Comparison of ENCODE assay signal across 8 mouse cellular contexts in the genomic region with DNA sequence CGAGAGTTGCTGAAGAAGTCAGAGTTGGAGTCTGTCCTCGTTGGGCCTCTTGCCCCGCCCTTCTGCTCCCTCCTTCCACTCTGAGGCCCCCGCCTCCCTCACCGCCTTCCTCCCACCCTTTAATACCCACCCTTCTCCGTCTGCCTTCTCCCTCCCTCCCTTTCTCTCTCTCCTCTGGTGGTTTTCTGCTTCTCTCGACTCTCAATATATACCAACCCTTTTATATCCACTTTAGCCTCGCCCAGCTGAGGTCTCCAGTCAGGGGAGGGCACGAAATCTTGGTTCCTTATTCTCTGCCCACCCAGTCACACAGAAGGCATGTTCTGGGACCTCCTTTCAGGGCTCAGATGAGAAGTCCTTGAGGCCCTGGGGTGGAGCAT. TPM values are rescaled to one million over a fixed set of nuclear protein-coding genes. Genes with fewer than 3 reads are reported as not detected.
A peak's percentile ranks its signal among the peaks of the same experiment; 100 is the strongest.
DNase-seq lines count a peak whose midpoint lies in the region; ATAC-seq and TF ChIP-seq lines count a peak whose summit lies in the region.

Emp3 (minus strand) TSS at position 163 of the 380 bp plus-strand sequence.

- no peaks in the 10 kb centered on the region for H3K27me3 ChIP-seq in kidney, adult 2 months (replicated peaks; ENCODE audit: control insufficient read depth, insufficient read depth, low read length)
- no peaks in the 10 kb centered on the region for H3K27me3 ChIP-seq in embryonic facial prominence, embryonic 15.5 days
- no peaks in the 10 kb centered on the region for H3K27me3 ChIP-seq in heart, embryonic 14.5 days (ENCODE audit: control insufficient read depth, insufficient read depth, low read length)
- H3K27me3 ChIP-seq in midbrain, embryonic 10.5 days (ENCODE audit: low read depth, poor library complexity, severe bottlenecking): peaks cover 32% of the 10 kb centered on the region

- H3K4me2 ChIP-seq in embryonic facial prominence, embryonic 15.5 days (replicated peaks): peak within 1 kb of the TSS; percentile 71
- H3K4me2 ChIP-seq in heart, embryonic 14.5 days (ENCODE audit: low read length): peak within 1 kb of the TSS; percentile 62

- 23% methylated on average over 9 of the region's 9 CpGs for WGBS in kidney, adult 2 months
- WGBS in embryonic facial prominence, embryonic 15.5 days: 10% methylated on average over 9 of the region's 9 CpGs
- 28% methylated on average over 9 of the region's 9 CpGs for WGBS in heart, embryonic 14.5 days
- WGBS in large intestine, adult 2 months: 14% methylated on average over 9 of the region's 9 CpGs
- 62% methylated on average over 9 of the region's 9 CpGs for WGBS in midbrain, embryonic 10.5 days

- DNase-seq in kidney, adult 2 months: peak; percentile 43
- no peak for DNase-seq in kidney, adult 11 months
- no peak for DNase-seq in large intestine, adult 2 months (ENCODE audit: low read depth, low spot score)
- no peak for DNase-seq in midbrain, embryonic 10.5 days (ENCODE audit: low spot score)
- DNase-seq in thymus, adult 18-20 months: peak; percentile 58 to 70
- no peak for DNase-seq in left cerebral cortex, adult 8-10 months (ENCODE audit: low spot score in 2 of 2)

- H3K27ac ChIP-seq in kidney, adult 2 months (ENCODE audit: insufficient read depth, low read depth, low read length): peak within 1 kb of the TSS; percentile 82
- peak within 1 kb of the TSS; percentile 98 for H3K27ac ChIP-seq in embryonic facial prominence, embryonic 15.5 days (replicated peaks)
- H3K27ac ChIP-seq in heart, embryonic 14.5 days (replicated peaks in 1 of 2; ENCODE audit: control insufficient read depth in 1 of 2, insufficient read depth in 1 of 2, low read depth in 2 of 2, low read length in 2 of 2): peak within 1 kb of the TSS; percentile 80 to 94
- H3K27ac ChIP-seq in midbrain, embryonic 10.5 days (replicated peaks): peak within 1 kb of the TSS; percentile 85; the same call in 1 of the 2 replicates

- H3K9ac ChIP-seq in embryonic facial prominence, embryonic 15.5 days: peak within 1 kb of the TSS; percentile 49
- H3K9ac ChIP-seq in heart, embryonic 14.5 days (ENCODE audit: low read length): peak within 1 kb of the TSS; percentile 72

- peaks cover 6% of the 10 kb centered on the region; the same call in 1 of the 2 replicates for H3K4me1 ChIP-seq in kidney, adult 2 months (ENCODE audit: control insufficient read depth, insufficient read depth, low read length)
- H3K4me1 ChIP-seq in embryonic facial prominence, embryonic 15.5 days: peaks cover 70% of the 10 kb centered on the region
- H3K4me1 ChIP-seq in heart, embryonic 14.5 days (ENCODE audit: control insufficient read depth in 2 of 2, insufficient read depth in 2 of 2, low read length in 2 of 2): peaks cover 24 to 27% of the 10 kb centered on the region in 2 experiments
- peaks cover 55% of the 10 kb centered on the region for H3K4me1 ChIP-seq in midbrain, embryonic 10.5 days

- H3K9me3 ChIP-seq in embryonic facial prominence, embryonic 15.5 days (replicated peaks): no peaks in the 10 kb centered on the region
- no peaks in the 10 kb centered on the region for H3K9me3 ChIP-seq in heart, embryonic 14.5 days (ENCODE audit: control insufficient read depth, low read length)
- no peaks in the 10 kb centered on the region for H3K9me3 ChIP-seq in midbrain, embryonic 10.5 days (replicated peaks)

- no peak for TF ChIP-seq POLR2A in kidney, adult 2 months (IDR thresholded peaks at IDR 0.05; ENCODE audit: low read depth, low read length)

- ATAC-seq in embryonic facial prominence, embryonic 15.5 days (ENCODE audit: insufficient number of reproducible peaks, low FRiP score, low TSS enrichment, low read depth): peak; percentile 41
- ATAC-seq in heart, embryonic 14.5 days (ENCODE audit: insufficient number of reproducible peaks, insufficient read depth, low FRiP score, low read depth): no peak

- H3K36me3 ChIP-seq in kidney, adult 2 months (ENCODE audit: control insufficient read depth, insufficient read depth, low read length): no peaks in the 10 kb centered on the region
- 0 out of 2 replicates have a peak, but pooled peaks cover 5% of the 10 kb centered on the region for H3K36me3 ChIP-seq in embryonic facial prominence, embryonic 15.5 days
- H3K36me3 ChIP-seq in heart, embryonic 14.5 days (ENCODE audit: control insufficient read depth, insufficient read depth, low read length): peaks cover 5% of the 10 kb centered on the region; the same call in 1 of the 2 replicates
- no peaks in the 10 kb centered on the region for H3K36me3 ChIP-seq in midbrain, embryonic 10.5 days

- H3K4me3 ChIP-seq in kidney, adult 2 months (ENCODE audit: insufficient read depth, low read depth, low read length): peak within 1 kb of the TSS; percentile 57
- peak within 1 kb of the TSS; percentile 56 for H3K4me3 ChIP-seq in embryonic facial prominence, embryonic 15.5 days (replicated peaks)
- peak within 1 kb of the TSS; percentile 48 to 49 for H3K4me3 ChIP-seq in heart, embryonic 14.5 days (ENCODE audit: control insufficient read depth in 1 of 2, insufficient read depth in 1 of 2, low read depth in 1 of 2, low read length in 2 of 2)
- H3K4me3 ChIP-seq in midbrain, embryonic 10.5 days: 0 out of 2 replicates have a peak within 1 kb of the TSS, but pooled peaks have one; percentile 55

- no peak for TF ChIP-seq CTCF in kidney, adult 2 months (conservative IDR thresholded peaks at IDR 0.05; ENCODE audit: insufficient read depth, insufficient read length, low read depth, low read length)

RNA-seq across cellular contexts. Expression of gene Emp3, which starts in this region (rescaled TPM):
- 62.1 and 65.4 TPM in 2 replicates for polyA plus RNA-seq in kidney, adult 2 months (2012; rRNA removed)
- 307 and 335 TPM in 2 replicates for polyA plus RNA-seq in embryonic facial prominence, embryonic 15.5 days (2015; fragmentation: Nextera tagmentation; extraction: Ambion mirVana)
- 76.6 and 90.5 TPM in 2 replicates for polyA plus RNA-seq in heart, embryonic 14.5 days (2014; fragmentation: Nextera tagmentation; extraction: Ambion mirVana)
- polyA plus RNA-seq in large intestine, adult 2 months (2012; rRNA removed): 66.0 and 74.3 TPM in 2 replicates
- 17.7 and 28.2 TPM in 2 replicates for polyA plus RNA-seq in midbrain, embryonic 10.5 days (2016; fragmentation: Nextera tagmentation; extraction: Ambion mirVana)
- 1 to 10 TPM; 4.3 to 7.4 (median 6.3) TPM for total RNA-seq in left cerebral cortex, adult 8-10 months (2022)

Comparison
In these comparisons a context has a peak if more than half of its experiments do, and no peak if none do; other contexts are left out.
1. DNase-seq: peak in kidney, adult 2 months (single experiment) and thymus, adult 18-20 months (2 of 2); none in kidney, adult 11 months (single experiment), large intestine, adult 2 months (single experiment), midbrain, embryonic 10.5 days (single experiment) and left cerebral cortex, adult 8-10 months (0 of 2).
2. Peak in every context shown above with its lines, with median percentiles within 50 percentile points of each other: H3K27ac ChIP-seq and H3K4me3 ChIP-seq.